Mouse (Mus musculus) heart, adult 2 months (tissue): ENCODE results near the gene Gdpd3. TPM values are rescaled to one million over a fixed set of nuclear protein-coding genes. Genes with fewer than 3 reads are reported as not detected.

Experiments
- DNase-seq, 2 experiments: peaks; one replicate each; pipeline ENCODE4 v3.0.0; 2021
- H3K27ac ChIP-seq: fragments of 200-600 bp; 2 replicates; pipeline ENCODE4 v1.8.1; 2022
- H3K27me3 ChIP-seq: fragments of 200-500 bp; 2 replicates; pipeline ENCODE4 v1.6.1; 2012; ENCODE audit warnings: mild to moderate bottlenecking, low read length, inconsistent platforms, mixed read lengths; ENCODE audit not compliant: control insufficient read depth, insufficient read depth
- H3K36me3 ChIP-seq: fragments of 200-500 bp; 2 replicates; pipeline ENCODE4 v1.6.1; 2012; ENCODE audit warnings: low read length, inconsistent platforms; ENCODE audit not compliant: control insufficient read depth, insufficient read depth
- H3K4me1 ChIP-seq: fragments of 200-500 bp; 2 replicates; pipeline ENCODE4 v1.6.1; 2011; ENCODE audit warnings: low read length; ENCODE audit not compliant: control insufficient read depth, insufficient read depth
- H3K4me3 ChIP-seq: fragments of 200-600 bp; 2 replicates; pipeline ENCODE4 v1.8.1; 2022
- H3K79me2 ChIP-seq: fragments of 200-500 bp; replicated peaks from 2 replicates; pipeline ENCODE4 v1.6.1; 2012; ENCODE audit warnings: mild to moderate bottlenecking, inconsistent platforms, low read length, moderate library complexity, mixed read lengths; ENCODE audit not compliant: control insufficient read depth, insufficient read depth
- H3K9ac ChIP-seq: fragments of 200-500 bp; 2 replicates; pipeline ENCODE4 v1.6.1; 2012; ENCODE audit warnings: low read depth, mild to moderate bottlenecking, control low read depth, inconsistent platforms, low read length, mixed read lengths
- CTCF ChIP-seq: fragments of 200-600 bp; IDR thresholded peaks from 2 replicates; pipeline ENCODE4 v1.8.1; 2022; ENCODE audit warnings: antibody characterized with exemption, mild to moderate bottlenecking, moderate library complexity
- EP300 ChIP-seq: fragments of 200-500 bp; IDR thresholded peaks from 2 replicates; pipeline ENCODE4 v1.6.1; 2011; ENCODE audit warnings: low read depth, low read length, control low read depth; ENCODE audit not compliant: insufficient read depth
- POLR2A ChIP-seq: fragments of 200-500 bp; IDR thresholded peaks from 2 replicates; pipeline ENCODE4 v1.6.1; 2011; ENCODE audit warnings: mild to moderate bottlenecking, low read depth, low read length, control low read depth; ENCODE audit not compliant: insufficient read depth
- WGBS: fragments of 180-500 bp; shearing (Covaris S2); methylation state at CpG from one replicate; pipeline ENCODE4 v1.1.7; 2018; 5-methylcytosine and 5-hydroxymethylcytosine counted together
- intact Hi-C: fragments of 180-260 bp; cut with DNase I; formaldehyde crosslinking; loops from one replicate; pipeline ENCODE4 v1.15.1; 2025
- polyA plus RNA-seq: library from polyadenylated mRNA; depleted of rRNA; stranded (reverse); fragments of >200 nt; gene quantifications from 2 replicates; pipeline ENCODE4 v1.2.3, GENCODE M21; 2012
- total RNA-seq, 2 experiments: library from RNA; stranded (reverse); gene quantifications; 2 replicates each; pipeline ENCODE4 v1.2.3; 2021

Gene Gdpd3
- total and polyA plus RNA-seq, 3 experiments, result 1.3 to 4.3 (median 1.3) TPM

GRCm38 (mm10) chr7:126809723-126810369 is 43.7 kb downstream of the Gdpd3 start:
- Histone ChIP-seq H3K9ac (no peak overlapping the region), H3K27ac (peak overlapping the region; percentile 67), H3K27me3 (no peaks in the 10 kb centered on the region), H3K79me2 (no peaks in the 10 kb centered on the region), H3K4me1 (peaks cover 1% of the 10 kb centered on the region; the same call in 1 of the 2 replicates), H3K36me3 (no peaks in the 10 kb centered on the region), H3K4me3 (no peak overlapping the region)
- intact Hi-C loops, result no loop called here
- TF ChIP-seq CTCF, result no peak
- WGBS, result 48% methylated on average over 5 of the region's 5 CpGs
- DNase-seq, result no peak

GRCm38 (mm10) chr7:126815726-126816222 is 49.6 kb downstream of the Gdpd3 start:
- TF ChIP-seq POLR2A (no peak), CTCF (no peak), EP300 (no peak)
- Histone ChIP-seq H3K4me3 (no peak overlapping the region), H3K79me2 (no peaks in the 10 kb centered on the region), H3K36me3 (no peaks in the 10 kb centered on the region), H3K9ac (no peak overlapping the region), H3K27ac (no peak overlapping the region), H3K4me1 (no peaks in the 10 kb centered on the region), H3K27me3 (no peaks in the 10 kb centered on the region)
- no peak for DNase-seq
- 43% methylated on average over 8 of the region's 8 CpGs for WGBS
- intact Hi-C loops, result no loop called here

- Histone ChIP-seq H3K36me3 (no peaks in the 10 kb centered on the region), H3K27me3 (no peaks in the 10 kb centered on the region), H3K9ac (no peak overlapping the region), H3K4me1 (no peaks in the 10 kb centered on the region), H3K4me3 (no peak overlapping the region), H3K27ac (no peak overlapping the region), H3K79me2 (no peaks in the 10 kb centered on the region)
- TF ChIP-seq CTCF, result no peak
- TF ChIP-seq EP300, result no peak
- TF ChIP-seq POLR2A, result no peak
- intact Hi-C loops, result no loop called here
- peak in 1 of 2 experiments; percentile 45 for DNase-seq
- 70% methylated on average over 8 of the region's 8 CpGs for WGBS
These were observed 50.4 kb downstream of the Gdpd3 start for GRCm38 (mm10) chr7:126816494-126816893.

GRCm38 (mm10) chr7:126817595-126817994 is 51.5 kb downstream of the Gdpd3 start:
- DNase-seq, result no peak
- no peaks in the 10 kb centered on the region for H3K27me3 ChIP-seq
- no peaks in the 10 kb centered on the region for H3K79me2 ChIP-seq
- no peak overlapping the region for H3K27ac ChIP-seq
- no peak overlapping the region for H3K9ac ChIP-seq
- 81% methylated on average over 7 of the region's 7 CpGs for WGBS
- H3K36me3 ChIP-seq, result no peaks in the 10 kb centered on the region
- intact Hi-C loops, result no loop called here
- peaks cover 6% of the 10 kb centered on the region for H3K4me1 ChIP-seq
- no peak overlapping the region for H3K4me3 ChIP-seq
- TF ChIP-seq CTCF (no peak), EP300 (no peak), POLR2A (no peak)

GRCm38 (mm10) chr7:126818818-126819217 is 52.7 kb downstream of the Gdpd3 start:
- Histone ChIP-seq H3K27me3 (no peaks in the 10 kb centered on the region), H3K36me3 (no peaks in the 10 kb centered on the region), H3K4me1 (peaks cover 6% of the 10 kb centered on the region), H3K79me2 (no peaks in the 10 kb centered on the region), H3K27ac (no peak overlapping the region), H3K4me3 (no peak overlapping the region), H3K9ac (no peak overlapping the region)
- intact Hi-C loops, result no loop called here
- 25% methylated on average over 1 of the region's 1 CpGs for WGBS
- TF ChIP-seq EP300 (no peak), POLR2A (no peak), CTCF (peak; percentile 39)
- no peak for DNase-seq

GRCm38 (mm10) chr7:126821835-126822511 is 55.8 kb downstream of the Gdpd3 start:
- Histone ChIP-seq H3K4me3 (no peak overlapping the region), H3K36me3 (no peaks in the 10 kb centered on the region), H3K27me3 (no peaks in the 10 kb centered on the region), H3K9ac (peak overlapping the region; percentile 24), H3K79me2 (no peaks in the 10 kb centered on the region), H3K27ac (peak overlapping the region; percentile 81), H3K4me1 (peaks cover 8% of the 10 kb centered on the region)
- intact Hi-C loops, result loop anchor here (2.0 to 5.0 kb wide), 3 partner anchors 23 to 140 kb away; no protein-coding TSS in a partner anchor
- peak; percentile 48; the same call in 1 of the 2 replicates for TF ChIP-seq POLR2A
- peak; percentile 100 for TF ChIP-seq CTCF
- TF ChIP-seq EP300, result peak; percentile 83
- peak; percentile 82 to 88 for DNase-seq
- WGBS, result 24% methylated on average over 7 of the region's 7 CpGs
